Mouse (Mus musculus): ENCODE results near the gene Trim65. TPM values are rescaled to one million over a fixed set of nuclear protein-coding genes. Genes with fewer than 3 reads are reported as not detected.

Trim65 gene
- polyA plus RNA-seq, 1 experiment from 2014 or later, result 5.7 TPM

GRCm38 (mm10) chr11:116105065-116105464, 25.9 kb downstream of the Trim65 start:
- Histone ChIP-seq H3K9me3 (no peaks in the 10 kb centered on the region), H3K4me1 (peaks cover 87% of the 10 kb centered on the region), H3K27me3 (replicated peaks) (peaks cover 27% of the 10 kb centered on the region), H3K36me3 (no peaks in the 10 kb centered on the region; the same call in 1 of the 2 replicates), H3K27ac (peak overlapping the region; percentile 95; the same call in 1 of the 2 replicates), H3K4me2 (no peak overlapping the region), H3K4me3 (replicated peaks) (no peak overlapping the region), H3K9ac (no peak overlapping the region)
- no peak for ATAC-seq (ENCODE audit: insufficient read depth, low FRiP score, low read depth)
- 92% methylated on average over 2 of the region's 2 CpGs for WGBS

- peak; percentile 78 for ATAC-seq (ENCODE audit: insufficient read depth, low FRiP score, low read depth)
- Histone ChIP-seq H3K4me3 (replicated peaks) (no peak overlapping the region), H3K36me3 (no peaks in the 10 kb centered on the region; the same call in 1 of the 2 replicates), H3K27me3 (replicated peaks) (peaks cover 18% of the 10 kb centered on the region), H3K4me2 (peak overlapping the region; percentile 33), H3K9ac (no peak overlapping the region), H3K27ac (peak overlapping the region; percentile 95), H3K9me3 (no peaks in the 10 kb centered on the region), H3K4me1 (peaks cover 87% of the 10 kb centered on the region)
- WGBS, result 31% methylated on average over 14 of the region's 14 CpGs
Observed at GRCm38 (mm10) chr11:116104006-116104646, 26.8 kb downstream of the Trim65 start.

GRCm38 (mm10) chr11:116103572-116103971, 27.4 kb downstream of the Trim65 start:
- Histone ChIP-seq H3K4me2 (peak overlapping the region; percentile 33), H3K27me3 (replicated peaks) (peaks cover 13% of the 10 kb centered on the region), H3K4me3 (replicated peaks) (no peak overlapping the region), H3K27ac (peak overlapping the region; percentile 95), H3K9me3 (no peaks in the 10 kb centered on the region), H3K4me1 (peaks cover 89% of the 10 kb centered on the region), H3K36me3 (no peaks in the 10 kb centered on the region; the same call in 1 of the 2 replicates), H3K9ac (no peak overlapping the region)
- WGBS, result 61% methylated on average over 12 of the region's 12 CpGs
- no peak for ATAC-seq (ENCODE audit: insufficient read depth, low FRiP score, low read depth)

GRCm38 (mm10) chr11:116102472-116102871, 28.5 kb downstream of the Trim65 start:
- H3K36me3 ChIP-seq, result no peaks in the 10 kb centered on the region; the same call in 1 of the 2 replicates
- 39% methylated on average over 3 of the region's 4 CpGs for WGBS
- H3K27ac ChIP-seq, result peak overlapping the region; percentile 95
- H3K4me2 ChIP-seq, result peak overlapping the region; percentile 39
- peaks cover 4% of the 10 kb centered on the region for H3K27me3 ChIP-seq (replicated peaks)
- no peak for ATAC-seq (ENCODE audit: insufficient read depth, low FRiP score, low read depth)
- H3K9me3 ChIP-seq, result no peaks in the 10 kb centered on the region
- no peak overlapping the region for H3K9ac ChIP-seq
- H3K4me3 ChIP-seq (replicated peaks), result no peak overlapping the region
- H3K4me1 ChIP-seq, result peaks cover 80% of the 10 kb centered on the region

GRCm38 (mm10) chr11:116101931-116102381, 29.0 kb downstream of the Trim65 start:
- no peak overlapping the region for H3K4me3 ChIP-seq (replicated peaks)
- peak overlapping the region; percentile 95 for H3K27ac ChIP-seq
- 15% methylated on average over 11 of the region's 11 CpGs for WGBS
- no peaks in the 10 kb centered on the region for H3K9me3 ChIP-seq
- no peak overlapping the region for H3K9ac ChIP-seq
- peak; percentile 28; the same call in 1 of the 2 replicates for ATAC-seq (ENCODE audit: insufficient read depth, low FRiP score, low read depth)
- peaks cover 75% of the 10 kb centered on the region for H3K4me1 ChIP-seq
- no peaks in the 10 kb centered on the region; the same call in 1 of the 2 replicates for H3K36me3 ChIP-seq
- no peaks in the 10 kb centered on the region for H3K27me3 ChIP-seq (replicated peaks)
- peak overlapping the region; percentile 39 for H3K4me2 ChIP-seq

- no peaks in the 10 kb centered on the region; the same call in 1 of the 2 replicates for H3K36me3 ChIP-seq
- H3K9ac ChIP-seq, result no peak overlapping the region
- H3K27ac ChIP-seq, result peak overlapping the region; percentile 95
- peaks cover 64% of the 10 kb centered on the region for H3K4me1 ChIP-seq
- no peaks in the 10 kb centered on the region for H3K27me3 ChIP-seq (replicated peaks)
- H3K9me3 ChIP-seq, result no peaks in the 10 kb centered on the region
- H3K4me2 ChIP-seq, result no peak overlapping the region; the same call in 1 of the 2 replicates
- 63% methylated on average over 7 of the region's 7 CpGs for WGBS
- H3K4me3 ChIP-seq (replicated peaks), result no peak overlapping the region
- no peak for ATAC-seq (ENCODE audit: insufficient read depth, low FRiP score, low read depth)
Observed at GRCm38 (mm10) chr11:116100839-116101238, 30.1 kb downstream of the Trim65 start.

GRCm38 (mm10) chr11:116100385-116100784, 30.5 kb downstream of the Trim65 start:
- H3K4me2 ChIP-seq, result no peak overlapping the region; the same call in 1 of the 2 replicates
- WGBS, result 21% methylated on average over 6 of the region's 6 CpGs

GRCm38 (mm10) chr11:116099462-116099861, 31.5 kb downstream of the Trim65 start:
- WGBS, result 79% methylated on average over 6 of the region's 6 CpGs
- H3K9ac ChIP-seq, result no peak overlapping the region

More at GRCm38 (mm10) chr11:116100385-116100784, 30.5 kb downstream of the Trim65 start:
- Histone ChIP-seq H3K27ac (peak overlapping the region; percentile 95), H3K4me1 (peaks cover 59% of the 10 kb centered on the region), H3K9me3 (no peaks in the 10 kb centered on the region), H3K27me3 (replicated peaks) (no peaks in the 10 kb centered on the region), H3K9ac (no peak overlapping the region), H3K36me3 (no peaks in the 10 kb centered on the region), H3K4me3 (replicated peaks) (no peak overlapping the region)
- ATAC-seq (ENCODE audit: insufficient read depth, low FRiP score, low read depth), result peak; percentile 27

GRCm38 (mm10) chr11:116098711-116099460, 32.0 kb downstream of the Trim65 start:
- Histone ChIP-seq H3K4me2 (no peak overlapping the region), H3K9me3 (no peaks in the 10 kb centered on the region), H3K4me1 (peaks cover 51% of the 10 kb centered on the region), H3K9ac (no peak overlapping the region), H3K36me3 (no peaks in the 10 kb centered on the region), H3K27ac (peak overlapping the region; percentile 72), H3K4me3 (replicated peaks) (no peak overlapping the region), H3K27me3 (replicated peaks) (no peaks in the 10 kb centered on the region)
- 63% methylated on average over 14 of the region's 14 CpGs for WGBS
- no peak for ATAC-seq (ENCODE audit: insufficient read depth, low FRiP score, low read depth)

More at GRCm38 (mm10) chr11:116099462-116099861, 31.5 kb downstream of the Trim65 start:
- no peaks in the 10 kb centered on the region for H3K36me3 ChIP-seq
- H3K4me2 ChIP-seq, result no peak overlapping the region
- H3K27me3 ChIP-seq (replicated peaks), result no peaks in the 10 kb centered on the region
- no peak overlapping the region for H3K4me3 ChIP-seq (replicated peaks)
- peak overlapping the region; percentile 72; the same call in 1 of the 2 replicates for H3K27ac ChIP-seq
- H3K9me3 ChIP-seq, result no peaks in the 10 kb centered on the region
- no peak for ATAC-seq (ENCODE audit: insufficient read depth, low FRiP score, low read depth)
- peaks cover 56% of the 10 kb centered on the region for H3K4me1 ChIP-seq

GRCm38 (mm10) chr11:116096213-116097108, 34.5 kb downstream of the Trim65 start:
- H3K36me3 ChIP-seq, result no peaks in the 10 kb centered on the region
- no peaks in the 10 kb centered on the region for H3K9me3 ChIP-seq
- no peak overlapping the region for H3K9ac ChIP-seq
- no peak for ATAC-seq (ENCODE audit: insufficient read depth, low FRiP score, low read depth)
- H3K4me2 ChIP-seq, result no peak overlapping the region
- peaks cover 29% of the 10 kb centered on the region for H3K4me1 ChIP-seq
- no peak overlapping the region for H3K4me3 ChIP-seq (replicated peaks)
- no peak overlapping the region for H3K27ac ChIP-seq
- WGBS, result 80% methylated on average over 5 of the region's 5 CpGs
- H3K27me3 ChIP-seq (replicated peaks), result no peaks in the 10 kb centered on the region

GRCm38 (mm10) chr11:116095573-116095972, 35.4 kb downstream of the Trim65 start:
- Histone ChIP-seq H3K4me3 (replicated peaks) (no peak overlapping the region), H3K27ac (peak overlapping the region; percentile 5; the same call in 1 of the 2 replicates), H3K9ac (no peak overlapping the region), H3K4me2 (no peak overlapping the region), H3K9me3 (no peaks in the 10 kb centered on the region), H3K27me3 (replicated peaks) (no peaks in the 10 kb centered on the region), H3K36me3 (no peaks in the 10 kb centered on the region), H3K4me1 (peaks cover 20% of the 10 kb centered on the region)
- 65% methylated on average over 3 of the region's 3 CpGs for WGBS
- no peak for ATAC-seq (ENCODE audit: insufficient read depth, low FRiP score, low read depth)
